Mouse (Mus musculus): Measurements from ENCODE around the gene Cd209c. TPM values are rescaled to one million over a fixed set of nuclear protein-coding genes. Genes with fewer than 3 reads are reported as not detected.
A peak's percentile ranks its signal among the peaks of the same experiment; 100 is the strongest.

The Cd209c gene
- polyA plus RNA-seq (2015; fragmentation: Nextera tagmentation; extraction: Ambion mirVana) = 0.08 TPM in 1 of 2 replicates, not detected in the other

- Histone ChIP-seq H3K4me1 (ENCODE audit: insufficient read depth) (no peaks in the 10 kb centered on the region), H3K9me3 (ENCODE audit: low read length) (no peaks in the 10 kb centered on the region), H3K36me3 (replicated peaks; ENCODE audit: insufficient read depth, low read length) (no peaks in the 10 kb centered on the region), H3K4me2 (ENCODE audit: low read depth, low read length) (no peak within 1 kb of the TSS), H3K27ac (ENCODE audit: low read depth) (no peak within 1 kb of the TSS), H3K9ac (replicated peaks) (no peak within 1 kb of the TSS), H3K4me3 (ENCODE audit: low read depth, low read length) (no peak within 1 kb of the TSS), H3K27me3 (ENCODE audit: insufficient read depth, low read length) (no peaks in the 10 kb centered on the region)
- TF ChIP-seq CTCF (IDR thresholded peaks at IDR 0.05; ENCODE audit: low read depth) (no peak), EP300 (IDR thresholded peaks at IDR 0.05; ENCODE audit: low read depth) (no peak)
- ATAC-seq = no peak
- WGBS (ENCODE audit: insufficient replicate concordance) = 70% methylated on average over 1 of the region's 1 CpGs
- DNase-seq = no peak
Observed at GRCm38 (mm10) chr8:3954646-3955045, at the start of gene Cd209c. Gene Cd209c, minus strand, starts transcription at chr8:3954746.

DNA sequence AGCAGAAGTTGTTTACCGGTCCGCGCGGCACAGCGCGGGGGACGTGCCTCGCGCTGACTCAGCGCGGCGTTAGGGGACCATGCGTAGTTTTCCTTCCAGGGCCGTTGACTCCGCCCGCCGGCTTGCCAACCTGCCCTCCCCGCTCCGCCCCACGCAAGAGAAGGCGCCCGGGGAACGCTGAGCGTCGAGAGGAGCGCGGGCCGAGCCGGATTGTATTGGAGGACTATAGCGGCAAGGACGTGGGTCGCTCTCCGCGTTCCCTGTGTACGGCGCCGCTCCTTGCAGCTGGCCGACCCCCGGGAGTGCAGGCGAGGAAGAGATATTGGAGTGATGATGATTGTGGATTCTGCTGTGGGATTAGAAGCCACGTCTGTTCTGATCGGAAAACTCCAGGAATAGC lies 39.7 kb upstream of the Cd209c start:
- ATAC-seq (no peak), DNase-seq (no peak)
- H3K4me2 ChIP-seq (ENCODE audit: low read depth, low read length) = no peak overlapping the region
- H3K4me3 ChIP-seq (ENCODE audit: low read depth, low read length) = no peak overlapping the region
- no peak overlapping the region for H3K9ac ChIP-seq (replicated peaks)
- no peaks in the 10 kb centered on the region for H3K4me1 ChIP-seq (ENCODE audit: insufficient read depth)
- WGBS (ENCODE audit: insufficient replicate concordance) = 30% methylated on average over 42 of the region's 42 CpGs
- no peaks in the 10 kb centered on the region for H3K27me3 ChIP-seq (ENCODE audit: insufficient read depth, low read length)
- H3K27ac ChIP-seq (ENCODE audit: low read depth) = no peak overlapping the region
- TF ChIP-seq EP300 (IDR thresholded peaks at IDR 0.05; ENCODE audit: low read depth) (no peak), CTCF (IDR thresholded peaks at IDR 0.05; ENCODE audit: low read depth) (no peak)
- H3K9me3 ChIP-seq (ENCODE audit: low read length) = peaks cover 2% of the 10 kb centered on the region; the same call in 1 of the 2 replicates
- H3K36me3 ChIP-seq (replicated peaks; ENCODE audit: insufficient read depth, low read length) = no peaks in the 10 kb centered on the region

DNA sequence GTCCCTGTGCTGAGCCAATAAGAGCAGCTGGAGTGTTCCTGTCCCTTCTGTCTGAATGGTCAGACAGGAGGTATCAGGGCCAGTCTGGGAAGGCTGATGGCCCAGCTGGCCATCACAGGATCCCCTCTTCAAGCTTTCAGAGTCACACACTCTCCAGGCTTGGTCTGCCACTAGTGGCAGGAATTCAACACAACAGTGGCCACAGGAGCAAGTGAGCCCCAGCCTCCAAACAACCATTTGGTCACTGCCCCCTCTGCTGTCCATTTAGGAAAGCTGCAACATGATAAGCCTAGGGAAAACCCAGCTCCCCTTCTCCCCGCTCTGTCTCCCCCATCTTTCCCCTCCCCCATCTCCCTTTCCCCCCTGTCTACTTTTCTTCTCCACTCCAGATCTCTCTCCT lies 1.5 kb upstream of the Cd209c start:
- ATAC-seq (no peak), DNase-seq (peak; percentile 14)
- no peak overlapping the region for H3K27ac ChIP-seq (ENCODE audit: low read depth)
- H3K4me1 ChIP-seq (ENCODE audit: insufficient read depth) = no peaks in the 10 kb centered on the region
- H3K9me3 ChIP-seq (ENCODE audit: low read length) = no peaks in the 10 kb centered on the region
- TF ChIP-seq CTCF (IDR thresholded peaks at IDR 0.05; ENCODE audit: low read depth) = peak; percentile 62
- TF ChIP-seq EP300 (IDR thresholded peaks at IDR 0.05; ENCODE audit: low read depth) = no peak
- no peaks in the 10 kb centered on the region for H3K27me3 ChIP-seq (ENCODE audit: insufficient read depth, low read length)
- no peak overlapping the region for H3K4me2 ChIP-seq (ENCODE audit: low read depth, low read length)
- H3K4me3 ChIP-seq (ENCODE audit: low read depth, low read length) = no peak overlapping the region
- H3K36me3 ChIP-seq (replicated peaks; ENCODE audit: insufficient read depth, low read length) = no peaks in the 10 kb centered on the region
- 69% methylated on average over 1 of the region's 1 CpGs for WGBS (ENCODE audit: insufficient replicate concordance)
- H3K9ac ChIP-seq (replicated peaks) = no peak overlapping the region

DNA sequence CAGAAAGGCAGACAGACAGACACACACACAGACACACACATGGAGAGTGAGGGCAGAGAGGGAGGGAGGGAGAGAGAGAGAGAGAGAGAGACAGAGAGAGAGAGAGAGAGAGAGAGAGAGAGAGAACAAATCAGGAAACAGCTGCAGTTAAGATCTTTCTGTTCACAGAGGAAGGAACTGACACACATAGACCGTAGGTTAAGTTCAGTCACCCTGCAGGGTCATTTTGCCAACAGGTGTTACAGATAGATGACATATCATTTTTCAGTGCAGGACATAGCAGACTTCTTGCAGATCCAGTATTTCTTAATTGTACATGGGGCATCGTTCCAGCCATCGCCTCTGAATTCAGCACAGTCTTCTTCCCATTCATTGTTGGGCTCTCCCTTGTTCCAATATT lies 14.5 kb downstream of the Cd209c start:
- WGBS (ENCODE audit: insufficient replicate concordance) = 75% methylated on average over 3 of the region's 3 CpGs
- H3K9ac ChIP-seq (replicated peaks) = no peak overlapping the region
- DNase-seq (no peak), ATAC-seq (no peak)
- no peak overlapping the region for H3K4me2 ChIP-seq (ENCODE audit: low read depth, low read length)
- TF ChIP-seq CTCF (IDR thresholded peaks at IDR 0.05; ENCODE audit: low read depth) = no peak
- TF ChIP-seq EP300 (IDR thresholded peaks at IDR 0.05; ENCODE audit: low read depth) = no peak
- H3K27me3 ChIP-seq (ENCODE audit: insufficient read depth, low read length) = no peaks in the 10 kb centered on the region
- no peak overlapping the region for H3K4me3 ChIP-seq (ENCODE audit: low read depth, low read length)
- H3K36me3 ChIP-seq (replicated peaks; ENCODE audit: insufficient read depth, low read length) = no peaks in the 10 kb centered on the region
- H3K27ac ChIP-seq (ENCODE audit: low read depth) = no peak overlapping the region
- H3K4me1 ChIP-seq (ENCODE audit: insufficient read depth) = no peaks in the 10 kb centered on the region
- H3K9me3 ChIP-seq (ENCODE audit: low read length) = no peaks in the 10 kb centered on the region

GRCm38 (mm10) chr8:3926744-3927143 lies 27.8 kb downstream of the Cd209c start, which contains the start of gene Cd209b:
Gene Cd209b, minus strand, starts transcription at chr8:3926844.
- Histone ChIP-seq H3K27me3 (ENCODE audit: insufficient read depth, low read length) (no peaks in the 10 kb centered on the region), H3K36me3 (replicated peaks; ENCODE audit: insufficient read depth, low read length) (no peaks in the 10 kb centered on the region), H3K9me3 (ENCODE audit: low read length) (no peaks in the 10 kb centered on the region), H3K4me3 (ENCODE audit: low read depth, low read length) (no peak within 1 kb of the TSS), H3K9ac (replicated peaks) (no peak within 1 kb of the TSS), H3K27ac (ENCODE audit: low read depth) (no peak within 1 kb of the TSS), H3K4me1 (ENCODE audit: insufficient read depth) (no peaks in the 10 kb centered on the region), H3K4me2 (ENCODE audit: low read depth, low read length) (no peak within 1 kb of the TSS)
- DNase-seq (no peak), ATAC-seq (no peak)
- 72% methylated on average over 3 of the region's 3 CpGs for WGBS (ENCODE audit: insufficient replicate concordance)
- TF ChIP-seq EP300 (IDR thresholded peaks at IDR 0.05; ENCODE audit: low read depth) = no peak
- no peak for TF ChIP-seq CTCF (IDR thresholded peaks at IDR 0.05; ENCODE audit: low read depth)

Other genes starting within 250 kb of the Cd209c start
- gene Clec4g, start 234.1 kb downstream of the Cd209c start, polyA plus RNA-seq (2015; fragmentation: Nextera tagmentation; extraction: Ambion mirVana) = 29.3 and 30.2 TPM in 2 replicates
- 0.14 and 0.19 TPM in 2 replicates for gene Cd209a, start 205.8 kb downstream of the Cd209c start, polyA plus RNA-seq (2015; fragmentation: Nextera tagmentation; extraction: Ambion mirVana)
- 0.09 TPM in 1 of 2 replicates, not detected in the other for gene Cd209e, start 100.4 kb downstream of the Cd209c start, polyA plus RNA-seq (2015; fragmentation: Nextera tagmentation; extraction: Ambion mirVana)
- gene Cd209d, start 76.2 kb downstream of the Cd209c start, polyA plus RNA-seq (2015; fragmentation: Nextera tagmentation; extraction: Ambion mirVana) = not detected in 2 replicates
- gene Cd209b, start 27.9 kb downstream of the Cd209c start, polyA plus RNA-seq (2015; fragmentation: Nextera tagmentation; extraction: Ambion mirVana) = not detected in 2 replicates
- gene Cd209f, start 151.1 kb upstream of the Cd209c start, polyA plus RNA-seq (2015; fragmentation: Nextera tagmentation; extraction: Ambion mirVana) = 1.1 and 1.8 TPM in 2 replicates
- 0.13 TPM in 1 of 2 replicates, not detected in the other for gene Cd209g, start 179.4 kb upstream of the Cd209c start, polyA plus RNA-seq (2015; fragmentation: Nextera tagmentation; extraction: Ambion mirVana)
- gene Evi5l, start 211.8 kb upstream of the Cd209c start, polyA plus RNA-seq (2015; fragmentation: Nextera tagmentation; extraction: Ambion mirVana) = 2.8 and 3.8 TPM in 2 replicates